Mouse (Mus musculus): ENCODE data around the gene Gabbr2.

The Gabbr2 gene

DNA sequence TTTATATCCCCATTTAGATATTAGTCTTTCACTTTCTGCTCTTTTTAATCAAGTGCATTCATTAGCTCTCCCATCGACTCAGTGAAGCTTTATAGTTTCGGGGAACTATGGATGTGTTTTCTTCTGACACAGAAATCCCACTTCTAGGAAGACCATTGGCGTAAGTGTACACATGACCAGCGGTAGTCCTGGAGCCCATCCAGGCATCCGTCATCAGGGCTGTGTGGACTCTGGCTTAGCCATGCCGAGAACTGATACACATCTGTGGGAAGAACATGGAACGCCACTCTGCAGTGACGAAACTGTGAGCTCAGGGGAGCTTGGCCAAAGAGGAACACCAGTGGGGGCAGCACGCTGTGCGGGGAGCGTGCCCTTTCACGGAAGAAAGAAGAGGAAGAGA, 128.0 kb downstream of the Gabbr2 start:
- WGBS = 51% methylated on average over 12 of the region's 12 CpGs

DNA sequence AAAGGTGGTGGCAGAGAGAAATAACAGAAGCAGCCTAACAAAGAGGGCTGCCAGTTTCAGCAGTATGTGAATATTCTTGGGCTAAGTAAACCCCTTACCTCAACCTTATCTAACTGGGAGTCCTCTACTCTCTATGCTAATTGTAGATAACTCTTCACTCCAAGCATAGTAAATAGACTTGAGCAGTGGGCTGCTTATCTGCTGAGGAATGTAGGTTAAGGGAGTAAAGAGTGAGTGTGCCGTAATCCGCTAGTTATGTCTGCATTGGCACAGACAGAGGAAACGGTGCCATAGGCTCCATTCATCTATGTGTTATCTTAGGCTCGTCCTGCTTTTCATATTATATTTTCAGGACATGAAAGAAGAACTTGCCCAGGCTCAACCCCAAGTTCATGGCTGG, 129.0 kb downstream of the Gabbr2 start:
- WGBS = 72% methylated on average over 4 of the region's 4 CpGs

DNA sequence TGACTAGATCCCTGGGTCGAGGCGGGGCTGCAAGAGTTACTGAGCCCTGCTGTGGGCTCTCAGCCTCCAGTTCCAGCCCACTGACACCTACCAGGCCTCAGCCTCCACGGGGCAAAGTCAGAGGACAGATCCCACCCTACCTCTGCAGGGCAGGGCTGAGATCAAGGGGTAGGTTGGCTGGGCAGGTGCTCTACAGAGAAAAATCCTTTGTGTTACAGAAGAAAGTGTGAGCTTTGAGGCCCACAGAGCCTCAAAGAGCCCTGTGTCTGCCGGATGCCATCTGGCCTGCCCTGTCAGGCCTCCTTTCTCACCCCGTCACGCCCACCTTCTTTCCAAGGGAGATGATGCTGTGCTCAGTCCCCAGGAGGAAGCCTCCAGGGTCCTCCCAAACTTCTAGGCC, 131.1 kb downstream of the Gabbr2 start:
- 75% methylated on average over 6 of the region's 6 CpGs for WGBS

DNA sequence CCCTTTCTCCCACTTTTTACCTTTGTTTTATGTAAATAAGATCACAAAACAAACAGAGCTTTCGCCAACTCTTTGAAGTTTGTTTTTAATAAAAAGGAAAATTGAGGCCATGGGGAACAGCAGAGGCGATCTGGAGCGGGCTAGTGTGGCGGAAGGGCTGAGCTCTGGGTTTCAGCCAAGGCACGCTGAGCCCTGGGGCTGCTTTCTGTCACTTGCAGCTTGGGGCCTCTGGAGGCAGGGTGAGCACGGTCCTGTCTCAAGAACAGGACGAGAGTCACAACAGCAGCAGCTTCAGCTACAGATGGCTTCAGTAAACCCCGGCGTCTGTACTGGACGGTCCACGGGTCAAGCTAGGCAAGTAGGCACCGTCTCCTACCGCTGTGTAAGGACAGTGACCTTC, 132.8 kb downstream of the Gabbr2 start:
- 35% methylated on average over 13 of the region's 13 CpGs for WGBS

DNA sequence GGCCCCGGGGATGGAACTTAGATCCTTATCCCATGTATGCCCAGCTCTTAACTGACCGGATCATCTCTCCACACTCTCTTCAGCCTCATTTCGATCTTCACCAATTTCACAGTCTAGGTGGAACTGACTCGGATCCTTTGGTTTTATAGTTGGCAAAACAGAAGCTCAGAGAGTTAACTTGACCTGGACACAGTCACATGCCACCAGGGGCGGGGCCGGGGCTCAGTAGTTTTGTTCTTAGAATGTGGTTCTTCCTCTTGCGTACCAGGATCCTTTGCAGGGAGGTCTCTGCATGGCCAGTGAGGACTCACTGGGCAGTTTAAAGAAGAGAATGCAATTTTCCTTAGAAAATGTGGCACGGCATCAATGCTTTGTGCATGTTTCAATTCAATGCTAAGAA, 135.5 kb downstream of the Gabbr2 start:
- 93% methylated on average over 8 of the region's 8 CpGs for WGBS

DNA sequence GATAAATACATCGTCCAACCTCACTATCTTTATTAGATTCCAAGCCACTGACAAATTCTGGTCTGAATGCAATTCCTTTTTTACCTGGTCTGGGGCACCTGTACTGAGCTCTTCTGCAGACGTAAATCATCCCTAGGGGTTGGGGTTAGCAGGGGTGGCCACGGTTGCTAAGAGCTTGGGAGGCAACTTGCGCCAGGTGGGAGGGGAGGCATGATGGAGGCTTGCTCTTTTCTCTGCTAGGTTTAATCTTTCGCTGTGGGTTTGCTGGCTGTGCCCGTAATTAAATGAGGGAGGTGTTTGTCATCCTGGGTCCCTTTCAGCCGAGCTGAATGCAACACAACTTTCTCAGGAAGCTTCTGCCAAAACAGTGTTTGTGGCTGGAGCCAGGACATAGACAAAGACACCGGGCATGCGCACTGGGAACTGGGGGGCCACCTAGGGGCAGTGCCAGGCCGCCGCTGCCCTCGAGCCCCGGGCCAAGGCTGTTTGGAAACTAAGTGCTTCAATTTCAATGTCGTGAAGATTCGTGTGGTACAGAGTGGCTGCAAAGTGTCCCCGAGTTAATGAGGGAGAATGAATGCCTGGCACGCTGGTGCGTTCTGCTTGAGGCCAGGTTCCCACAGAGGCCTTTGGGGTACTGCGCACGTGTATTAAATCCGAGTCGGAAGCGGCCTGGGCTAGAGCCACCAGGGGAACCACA, 136.8 kb downstream of the Gabbr2 start:
- 41% methylated on average over 23 of the region's 23 CpGs for WGBS

DNA sequence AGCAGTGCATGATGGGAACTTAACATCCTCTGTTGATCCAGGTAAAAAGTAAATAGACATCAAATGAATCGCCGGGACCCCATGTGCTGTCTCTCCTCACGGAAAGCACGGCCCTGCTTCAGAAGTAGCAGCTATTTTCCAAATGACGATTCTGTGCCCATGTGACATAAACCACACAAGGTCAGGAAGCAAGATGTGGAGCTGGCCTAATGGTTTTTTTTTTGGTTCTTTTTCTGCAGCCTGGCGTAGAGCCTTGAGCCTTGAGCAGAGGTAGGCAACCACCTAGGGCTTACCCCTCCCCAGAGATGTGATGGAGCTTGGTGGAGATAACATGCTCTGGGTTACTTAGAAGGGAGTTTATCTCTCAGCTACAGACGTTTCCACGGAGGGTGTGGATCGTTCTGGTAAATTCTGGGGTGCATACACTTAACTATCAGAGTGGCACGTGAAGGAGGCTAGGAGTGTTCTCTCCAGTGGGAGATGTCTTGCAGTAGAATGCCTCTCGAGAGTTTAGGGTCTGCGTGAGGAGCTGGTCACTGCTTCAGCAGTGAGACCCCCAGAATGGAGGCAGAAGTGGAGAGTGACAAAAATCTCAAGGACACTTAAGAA, 137.7 kb downstream of the Gabbr2 start:
- WGBS = 75% methylated on average over 12 of the region's 12 CpGs

DNA sequence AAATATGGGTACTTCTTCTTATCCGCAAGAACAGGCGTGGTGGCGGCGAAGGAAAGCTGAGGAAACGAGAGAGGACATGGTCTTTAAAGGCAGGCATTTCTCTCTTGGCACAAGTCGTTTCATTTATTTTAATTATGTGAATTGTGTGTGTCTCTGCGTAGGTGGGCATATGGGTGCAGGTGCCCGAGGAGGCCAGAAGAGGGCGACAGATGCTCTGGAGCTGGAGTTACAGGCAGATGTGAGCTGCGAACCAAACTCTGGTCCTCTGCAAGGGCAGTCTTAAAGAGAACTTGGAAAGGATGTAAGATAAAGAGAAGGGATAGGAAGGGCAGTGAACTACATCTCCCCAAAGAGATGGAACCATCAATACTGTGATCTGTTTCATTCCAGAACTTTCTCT, 145.3 kb downstream of the Gabbr2 start:
- WGBS = 91% methylated on average over 10 of the region's 10 CpGs

DNA sequence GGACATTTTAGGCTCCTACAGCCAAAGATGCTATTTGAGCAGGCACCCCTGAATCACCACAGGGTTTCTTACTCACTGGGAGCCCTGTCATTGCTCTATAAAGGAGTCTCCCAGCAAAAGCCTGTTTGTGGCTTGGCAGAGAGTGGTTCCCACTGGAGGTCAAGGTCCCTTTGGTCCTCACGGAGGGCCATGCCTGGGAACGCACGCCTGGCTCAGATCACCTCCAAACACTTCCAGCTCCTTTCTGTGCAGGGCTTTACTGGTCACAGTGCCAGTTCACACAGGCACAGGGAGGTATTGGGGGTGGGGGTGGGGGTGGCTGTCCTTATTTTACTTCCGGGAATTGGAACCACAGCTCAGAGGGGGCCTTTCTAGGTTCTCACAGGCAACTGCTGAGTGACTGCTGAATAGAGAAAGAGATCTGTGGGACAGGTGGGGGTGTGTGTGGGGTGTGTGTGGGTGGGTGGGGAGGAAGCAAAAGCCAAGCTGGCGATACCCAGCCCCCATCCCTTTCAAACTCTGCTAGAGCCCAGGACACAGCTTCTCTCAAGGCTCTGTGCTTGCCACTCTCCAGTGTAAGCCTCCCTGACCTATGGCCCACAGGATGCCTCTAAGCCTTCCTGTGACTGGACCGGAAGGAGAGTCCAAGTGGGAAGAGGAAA, 146.6 kb downstream of the Gabbr2 start:
- 45% methylated on average over 6 of the region's 6 CpGs for WGBS

DNA sequence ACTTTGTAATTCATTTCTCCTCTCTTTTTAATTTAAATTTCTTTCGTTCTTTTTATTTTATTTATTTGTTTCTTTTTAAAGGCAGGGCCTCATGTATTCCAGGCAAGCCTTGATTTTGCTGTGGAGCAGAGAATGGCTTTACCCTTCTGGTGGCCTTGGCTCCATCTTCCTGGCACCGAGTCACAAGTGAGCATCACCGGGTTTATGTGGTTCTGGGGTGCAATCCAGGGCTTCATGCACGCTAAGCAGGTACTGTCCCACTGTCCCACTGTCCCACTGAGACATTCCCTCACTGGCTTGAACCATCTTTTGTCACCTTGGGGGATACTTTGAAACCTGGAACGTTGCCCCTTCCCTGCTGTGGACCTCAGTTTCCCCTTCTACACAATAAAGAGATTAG, 147.1 kb downstream of the Gabbr2 start:
- WGBS = 63% methylated on average over 5 of the region's 5 CpGs

DNA sequence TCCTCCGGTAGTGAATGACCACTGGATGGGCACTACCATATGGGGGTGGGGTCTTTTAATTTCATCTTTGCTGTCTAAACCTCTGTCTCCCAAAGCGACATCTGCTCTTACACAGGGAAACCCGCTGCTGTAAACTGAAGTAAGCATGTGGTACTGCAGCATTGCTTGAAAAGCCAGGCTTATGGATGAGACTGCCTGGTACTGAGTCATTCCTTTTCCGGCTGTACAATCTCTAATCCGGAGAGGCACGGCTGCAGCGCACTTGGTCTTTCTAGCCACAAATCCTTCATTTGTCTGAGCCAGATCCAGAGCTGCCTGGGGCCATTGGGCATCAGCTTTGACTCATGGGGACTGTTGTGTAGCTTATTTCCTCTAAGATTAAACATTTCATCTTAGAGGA, 149.1 kb downstream of the Gabbr2 start:
- 49% methylated on average over 7 of the region's 7 CpGs for WGBS

DNA sequence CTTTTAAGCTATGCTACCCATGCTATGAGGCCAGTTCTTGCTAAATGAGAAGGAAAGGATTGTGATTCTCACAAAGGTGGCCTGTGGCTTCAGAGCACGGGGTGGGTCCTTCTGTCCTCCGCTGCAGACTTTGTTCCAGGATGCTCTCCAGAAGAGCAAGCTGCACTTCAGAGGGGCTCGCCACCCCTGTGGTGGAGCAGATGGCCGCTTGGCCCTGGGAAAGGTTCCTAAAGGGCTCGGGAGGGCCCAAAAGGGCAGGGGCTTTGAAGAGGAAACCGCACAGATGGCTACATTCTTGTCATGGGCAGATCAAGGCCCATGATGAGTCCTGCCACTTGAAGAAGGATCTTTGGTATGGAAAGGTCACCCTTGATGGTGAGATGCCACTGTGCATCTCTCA, 151.5 kb downstream of the Gabbr2 start:
- 94% methylated on average over 6 of the region's 6 CpGs for whole genome bisulfite sequencing

DNA sequence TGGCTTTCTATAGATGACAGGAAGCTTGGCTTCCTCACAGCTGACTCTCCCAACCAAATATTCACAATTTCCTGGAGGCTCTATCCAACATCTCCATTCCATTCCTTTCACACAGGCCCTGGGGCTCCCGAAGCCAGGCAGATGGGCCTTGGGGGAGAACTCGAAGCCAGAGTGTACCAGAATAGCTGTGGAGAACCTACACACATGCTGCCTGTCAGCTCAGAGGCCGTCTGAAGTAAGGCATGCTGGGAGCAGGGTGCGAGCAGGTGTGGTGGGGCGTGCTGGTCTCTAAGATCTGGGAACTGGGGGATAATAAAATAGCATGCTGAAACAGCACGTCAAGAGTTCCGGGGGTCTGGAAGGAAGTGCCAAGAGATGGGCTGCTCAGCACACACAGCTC, 154.3 kb downstream of the Gabbr2 start:
- WGBS = 51% methylated on average over 7 of the region's 7 CpGs

DNA sequence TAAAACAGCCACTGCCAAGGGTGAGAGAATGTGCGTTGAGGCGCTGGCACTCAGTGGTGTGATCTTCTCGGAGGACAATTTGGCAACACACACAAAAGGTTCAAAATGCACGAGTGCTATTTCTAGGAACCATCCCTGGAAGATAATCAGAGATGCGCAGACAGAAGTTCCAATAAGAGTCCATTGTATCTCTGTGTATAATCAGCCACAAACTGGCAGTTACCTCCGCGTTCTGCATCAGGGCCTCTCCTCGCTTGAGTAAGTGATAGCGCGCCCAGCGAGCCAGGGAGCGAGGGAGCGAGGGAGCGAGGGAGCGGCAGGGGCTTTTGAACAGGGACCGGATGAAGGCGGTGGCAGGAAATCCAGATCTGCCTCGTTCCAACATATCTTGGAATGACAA, 155.6 kb downstream of the Gabbr2 start:
- WGBS = 31% methylated on average over 18 of the region's 18 CpGs

DNA sequence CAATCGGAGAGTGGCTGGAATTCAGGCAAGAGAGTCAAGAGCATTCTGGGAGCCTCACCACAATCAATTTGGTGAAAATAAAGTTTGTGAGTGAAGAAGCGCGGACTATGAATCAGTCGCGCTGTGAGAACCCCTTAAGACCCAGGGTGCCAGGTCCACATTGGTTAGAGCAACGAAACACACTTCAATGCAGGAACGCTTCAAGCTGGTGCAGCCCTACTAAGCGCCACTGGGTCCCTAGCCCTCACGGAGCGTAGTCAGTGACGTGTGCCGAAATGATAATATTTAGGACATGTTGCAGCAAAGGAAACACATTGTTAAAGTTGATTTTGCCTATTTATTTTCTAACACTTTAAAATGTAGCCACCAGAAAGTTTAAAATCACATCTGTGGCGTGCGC, 156.6 kb downstream of the Gabbr2 start:
- 83% methylated on average over 14 of the region's 14 CpGs for WGBS

DNA sequence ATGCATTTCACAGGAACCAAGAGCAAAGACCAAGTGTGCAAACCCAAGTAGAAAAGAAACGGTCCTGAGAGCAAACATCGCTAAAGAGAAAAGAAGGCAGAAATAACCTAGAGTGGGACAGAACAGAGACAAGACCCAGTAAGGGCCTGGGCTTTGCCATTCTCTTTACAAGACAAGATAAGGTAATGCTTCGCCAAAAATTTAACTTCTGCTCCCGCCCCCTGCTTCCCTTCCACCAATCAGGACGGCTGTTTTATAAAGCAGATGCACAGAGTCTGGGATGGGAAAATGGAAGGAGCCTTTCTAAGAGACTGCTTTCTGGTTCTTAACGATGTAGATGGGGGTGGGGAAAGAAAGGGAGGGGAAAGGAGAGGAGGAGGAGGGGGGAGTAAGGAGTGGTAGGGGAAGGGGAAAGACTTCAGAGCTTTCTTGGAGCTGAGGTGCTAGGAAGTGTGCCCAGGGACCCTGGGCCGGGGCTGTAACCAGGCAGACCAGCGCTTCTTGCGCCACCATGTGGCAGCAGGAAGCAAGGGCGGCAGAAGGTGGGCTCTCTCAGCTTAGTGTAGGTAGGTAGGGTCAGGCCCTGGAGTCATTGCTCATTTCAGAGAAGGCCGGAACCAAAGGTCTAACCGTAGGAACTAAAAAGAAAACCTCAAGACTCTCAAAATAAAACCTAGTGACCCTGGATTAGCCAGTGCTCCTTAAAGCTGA, 158.7 kb downstream of the Gabbr2 start:
- WGBS = 60% methylated on average over 12 of the region's 12 CpGs

DNA sequence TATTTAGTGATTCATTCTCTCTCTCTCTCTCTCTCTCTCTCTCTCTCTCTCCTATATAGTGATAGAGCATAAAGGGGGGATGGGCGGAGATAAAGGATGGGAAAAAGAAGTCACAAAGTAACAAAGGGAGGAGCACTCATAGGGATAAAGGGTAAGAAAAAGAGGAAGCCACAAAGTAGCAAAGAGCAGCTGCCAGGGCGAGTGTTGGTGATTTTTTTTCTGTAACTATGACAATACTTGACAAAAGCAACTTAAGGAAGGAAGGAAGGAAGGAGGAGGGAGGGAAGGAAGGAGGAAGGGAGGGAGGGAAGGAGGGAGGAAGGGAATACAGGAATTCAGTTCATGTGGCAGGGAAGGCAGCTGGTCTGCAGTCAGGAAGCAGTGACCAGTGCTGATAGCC, 162.0 kb downstream of the Gabbr2 start:
- WGBS = 52% methylated on average over 2 of the region's 2 CpGs

DNA sequence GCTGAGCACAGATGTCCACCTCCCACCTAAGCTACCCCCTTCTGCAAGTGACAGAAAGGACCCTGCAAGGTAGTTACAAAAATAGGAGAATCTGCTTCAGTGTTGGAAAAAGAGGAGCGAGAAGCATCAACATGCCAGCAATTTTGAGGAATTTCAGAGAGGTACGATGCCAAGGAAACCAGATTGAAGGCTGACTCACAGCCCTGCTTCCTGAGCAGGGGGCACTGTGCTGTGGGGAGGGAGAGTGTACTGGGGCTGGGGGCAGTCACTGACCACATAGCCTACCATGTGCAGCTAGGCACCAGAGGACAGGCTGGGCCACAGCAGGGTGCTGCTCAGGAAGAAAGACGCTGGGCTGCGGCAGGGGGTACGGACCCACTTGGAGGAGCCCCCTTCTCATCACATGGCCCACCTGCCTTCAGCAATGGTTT, 163.5 kb downstream of the Gabbr2 start:
- 51% methylated on average over 5 of the region's 5 CpGs for WGBS

DNA sequence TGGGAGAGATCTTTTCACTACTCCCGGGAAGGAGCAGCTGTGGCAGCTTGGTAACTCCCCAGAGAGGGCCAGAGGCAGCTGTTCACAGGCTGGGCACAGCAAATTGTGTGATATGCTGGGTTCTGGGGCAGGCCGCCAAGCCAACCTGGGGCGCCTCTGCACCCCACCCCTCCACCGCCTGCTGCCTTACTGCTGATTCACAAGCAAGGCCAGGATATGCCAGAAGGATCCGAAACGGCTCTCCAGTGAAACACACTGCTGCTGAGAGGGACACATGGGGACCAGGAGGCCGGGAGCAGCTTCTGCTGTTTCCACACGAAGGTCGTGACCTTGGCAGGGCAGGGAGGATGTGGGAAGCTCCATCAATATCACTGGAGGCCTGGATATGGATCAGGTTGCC, 164.2 kb downstream of the Gabbr2 start:
- 44% methylated on average over 9 of the region's 9 CpGs for whole genome bisulfite sequencing

DNA sequence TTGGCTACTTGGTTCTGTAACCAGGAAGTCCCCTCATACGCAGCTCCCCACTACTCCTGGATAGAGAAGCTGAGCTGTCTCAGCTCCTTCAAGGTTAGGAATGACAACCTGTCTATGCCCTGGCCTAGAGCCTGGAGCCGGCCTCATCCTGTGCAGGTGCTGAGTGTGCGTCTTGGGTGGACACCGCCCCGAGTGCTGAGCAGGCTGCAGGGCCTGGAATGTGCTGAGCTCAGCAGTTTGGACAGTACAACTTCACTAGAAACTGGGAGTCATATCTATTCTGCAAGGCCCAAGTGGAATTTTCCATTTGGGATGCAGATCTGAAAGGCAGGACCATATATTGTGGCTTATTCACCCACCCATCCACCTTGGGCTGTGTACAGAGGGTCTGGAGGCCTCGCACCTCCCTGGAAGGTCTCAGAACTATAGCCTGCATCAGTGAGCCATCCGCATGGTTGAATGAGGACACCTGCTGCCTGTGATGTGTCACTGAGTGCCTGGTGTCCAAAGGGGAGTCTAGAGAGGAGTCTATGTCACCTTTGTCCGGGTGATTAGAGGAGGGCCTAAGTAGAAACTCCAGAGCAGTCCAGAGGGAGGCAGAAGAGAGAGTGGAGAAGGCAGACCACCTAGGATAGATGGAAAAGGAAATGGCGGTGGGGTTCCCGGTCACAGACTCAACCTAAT, 165.7 kb downstream of the Gabbr2 start:
- WGBS = 82% methylated on average over 10 of the region's 10 CpGs

DNA sequence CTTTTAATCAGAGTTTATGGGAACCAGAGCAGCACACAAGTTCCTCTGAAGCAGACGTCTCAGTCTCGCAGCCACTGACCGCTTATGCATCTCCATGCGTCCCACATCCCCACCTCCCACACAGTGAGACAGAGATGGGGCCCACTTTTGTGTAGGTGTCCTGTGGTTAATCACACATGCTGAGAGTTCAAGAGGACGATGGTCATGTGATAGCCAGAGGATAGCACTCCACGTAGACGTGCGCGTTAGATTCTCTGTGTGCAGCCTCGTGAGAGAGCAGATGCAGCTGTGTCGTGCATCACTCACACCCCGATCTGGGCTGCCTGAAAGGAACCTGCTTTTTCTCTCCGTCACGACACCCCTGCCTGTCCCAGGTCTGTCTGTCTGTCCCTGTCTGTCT, 167.9 kb downstream of the Gabbr2 start:
- WGBS = 63% methylated on average over 14 of the region's 14 CpGs

DNA sequence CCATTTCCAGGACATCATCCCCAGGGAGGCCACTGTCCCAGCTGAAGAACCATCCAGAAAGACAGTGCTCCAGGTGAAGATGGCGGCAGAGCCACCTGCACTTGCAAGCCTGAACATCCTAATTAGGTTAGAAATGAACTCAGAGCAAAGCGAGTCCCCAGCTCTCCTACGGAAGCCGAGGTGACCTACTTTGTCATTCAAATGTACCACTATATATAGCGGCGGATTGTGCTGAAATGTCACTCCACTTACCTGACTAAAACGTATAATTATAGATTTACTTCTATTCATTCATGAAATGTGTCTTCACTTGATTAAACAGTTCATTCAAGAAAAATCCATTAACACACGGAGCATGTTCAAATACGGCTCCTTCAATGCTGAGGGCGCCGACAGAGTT, 170.0 kb downstream of the Gabbr2 start:
- WGBS = 56% methylated on average over 11 of the region's 11 CpGs

Data from cerebral cortex, adult 2 months (tissue).